ENCODE assay signal across 23 mouse cellular contexts in the genomic region with DNA sequence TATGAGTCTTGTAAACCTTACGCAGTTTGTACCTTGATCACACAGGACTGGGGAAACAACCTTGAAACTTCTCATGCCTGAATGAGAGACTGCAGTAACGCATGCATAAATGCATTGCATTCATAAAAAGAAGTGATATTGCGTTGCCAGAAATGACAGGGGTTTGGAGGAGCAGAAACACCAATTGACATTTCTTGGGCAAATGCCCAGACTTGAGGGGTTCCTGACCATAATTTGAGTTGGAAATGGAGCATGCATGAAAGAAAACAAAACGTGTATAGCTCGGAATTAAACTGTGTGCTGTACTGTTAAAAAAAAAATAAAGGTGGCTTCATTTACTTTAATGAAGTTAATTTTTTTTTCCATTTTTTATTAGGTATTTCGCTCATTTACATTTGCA.
DNase-seq lines count a peak whose midpoint lies in the region; ATAC-seq lines count a peak whose summit lies in the region.
"Had no signal": no experiment of that assay in that cellular context is flagged by ENCODE, and none has a peak within 500 bp of the region (broad histone marks: within the 10 kb centered on the region; RNA-seq: fewer than 3 reads in every experiment).

No protein-coding gene starts in this region.

- ATAC-seq in embryonic facial prominence, embryonic 14.5 days (ENCODE audit: low read depth) = no peak
- ATAC-seq in midbrain, embryonic 11.5 days (ENCODE audit: low FRiP score) = no peak
- no peak for ATAC-seq in midbrain, embryonic 15.5 days (replicated peaks)
- ATAC-seq: activated CD4-positive, CD25-positive, alpha-beta regulatory T cell, adult 4 months; CD4-positive, CD25-positive, alpha-beta regulatory T cell, adult 4 months; forebrain, embryonic 13.5 days; forebrain, embryonic 15.5 days; forebrain, postnatal 0 days; Patski had no signal

- peak; percentile 84 for DNase-seq in embryonic facial prominence, embryonic 14.5 days (ENCODE audit: low spot score)
- no peak for DNase-seq in embryonic facial prominence, embryonic 10.5 days (ENCODE audit: low spot score)
- peak; percentile 4 for DNase-seq in midbrain, embryonic 11.5 days (ENCODE audit: low spot score, missing footprints)
- DNase-seq in heart, postnatal 10 days = no peak
- DNase-seq: adrenal gland, adult 8-10 months; adrenal gland, postnatal 14 days; adrenal gland, postnatal 36 days; B cell, adult 2 months; cerebellum, adult 11-12 months; cerebellum, adult 2 months; cerebellum, adult 9-10 months; cerebellum, postnatal 10 days; cerebellum, postnatal 25 days; forebrain, postnatal 0 days had no signal

- H3K4me1 ChIP-seq in embryonic facial prominence, embryonic 14.5 days (ENCODE audit: control insufficient read depth, insufficient read depth, low read length) = no peaks in the 10 kb centered on the region
- no peaks in the 10 kb centered on the region for H3K4me1 ChIP-seq in embryonic facial prominence, embryonic 10.5 days
- H3K4me1 ChIP-seq in midbrain, embryonic 11.5 days (ENCODE audit: control insufficient read depth, insufficient read depth, low read length) = no peaks in the 10 kb centered on the region
- H3K4me1 ChIP-seq in midbrain, embryonic 15.5 days = no peaks in the 10 kb centered on the region
- H3K4me1 ChIP-seq: embryonic facial prominence, embryonic 13.5 days; forebrain, embryonic 13.5 days; forebrain, embryonic 15.5 days had no signal

- no peaks in the 10 kb centered on the region for H3K36me3 ChIP-seq in embryonic facial prominence, embryonic 14.5 days (ENCODE audit: control insufficient read depth, insufficient read depth, low read length)
- H3K36me3 ChIP-seq in embryonic facial prominence, embryonic 10.5 days (replicated peaks) = no peaks in the 10 kb centered on the region
- no peaks in the 10 kb centered on the region for H3K36me3 ChIP-seq in midbrain, embryonic 11.5 days (ENCODE audit: control insufficient read depth, insufficient read depth, low read length)
- H3K36me3 ChIP-seq in midbrain, embryonic 15.5 days (replicated peaks) = no peaks in the 10 kb centered on the region
- H3K36me3 ChIP-seq: embryonic facial prominence, embryonic 13.5 days; forebrain, embryonic 15.5 days; G1E had no signal

- 61% methylated on average over 6 of the region's 6 CpGs for WGBS in embryonic facial prominence, embryonic 14.5 days
- WGBS in embryonic facial prominence, embryonic 10.5 days = 90% methylated on average over 6 of the region's 6 CpGs
- 90% methylated on average over 6 of the region's 6 CpGs for WGBS in midbrain, embryonic 11.5 days
- 85% methylated on average over 6 of the region's 6 CpGs for WGBS in midbrain, embryonic 15.5 days

- no peak overlapping the region for H3K4me2 ChIP-seq in embryonic facial prominence, embryonic 14.5 days (ENCODE audit: low read depth, low read length)
- no peak overlapping the region for H3K4me2 ChIP-seq in midbrain, embryonic 11.5 days
- no peak overlapping the region for H3K4me2 ChIP-seq in midbrain, embryonic 15.5 days
- H3K4me2 ChIP-seq: embryonic facial prominence, embryonic 13.5 days; forebrain, embryonic 13.5 days; forebrain, embryonic 15.5 days had no signal

- no peak overlapping the region for H3K27ac ChIP-seq in embryonic facial prominence, embryonic 14.5 days (replicated peaks; ENCODE audit: low read depth, low read length)
- H3K27ac ChIP-seq in embryonic facial prominence, embryonic 10.5 days (replicated peaks) = no peak overlapping the region
- H3K27ac ChIP-seq in midbrain, embryonic 11.5 days (ENCODE audit: low read depth, low read length) = no peak overlapping the region
- H3K27ac ChIP-seq in midbrain, embryonic 15.5 days = no peak overlapping the region
- H3K27ac ChIP-seq: embryonic facial prominence, embryonic 13.5 days; forebrain, embryonic 13.5 days; forebrain, embryonic 15.5 days had no signal

- no peak overlapping the region for H3K9ac ChIP-seq in embryonic facial prominence, embryonic 14.5 days (ENCODE audit: low read depth, low read length)
- H3K9ac ChIP-seq in midbrain, embryonic 11.5 days (ENCODE audit: low read length) = no peak overlapping the region
- no peak overlapping the region for H3K9ac ChIP-seq in midbrain, embryonic 15.5 days
- H3K9ac ChIP-seq: embryonic facial prominence, embryonic 13.5 days; forebrain, embryonic 13.5 days; forebrain, embryonic 15.5 days; forebrain, postnatal 0 days had no signal

- no peaks in the 10 kb centered on the region for H3K27me3 ChIP-seq in embryonic facial prominence, embryonic 14.5 days (replicated peaks; ENCODE audit: control insufficient read depth, insufficient read depth, low read length)
- no peaks in the 10 kb centered on the region for H3K27me3 ChIP-seq in embryonic facial prominence, embryonic 10.5 days (replicated peaks; ENCODE audit: low read depth, poor library complexity, severe bottlenecking)
- H3K27me3 ChIP-seq in midbrain, embryonic 11.5 days (ENCODE audit: control insufficient read depth, insufficient read depth, low read length) = no peaks in the 10 kb centered on the region
- no peaks in the 10 kb centered on the region for H3K27me3 ChIP-seq in midbrain, embryonic 15.5 days (replicated peaks)
- H3K27me3 ChIP-seq: CH12.LX; embryonic facial prominence, embryonic 13.5 days; forebrain, embryonic 13.5 days; forebrain, embryonic 15.5 days; Patski had no signal

- no peak overlapping the region for H3K4me3 ChIP-seq in embryonic facial prominence, embryonic 14.5 days (ENCODE audit: low read depth, low read length)
- no peak overlapping the region for H3K4me3 ChIP-seq in embryonic facial prominence, embryonic 10.5 days
- H3K4me3 ChIP-seq in midbrain, embryonic 11.5 days (ENCODE audit: low read depth, low read length) = no peak overlapping the region
- no peak overlapping the region for H3K4me3 ChIP-seq in midbrain, embryonic 15.5 days
- H3K4me3 ChIP-seq: embryonic facial prominence, embryonic 13.5 days; forebrain, embryonic 13.5 days; forebrain, embryonic 15.5 days had no signal

- intact Hi-C loops in heart, postnatal 10 days (cut with DNase I) = no loop called here

- H3K9me3 ChIP-seq in embryonic facial prominence, embryonic 14.5 days (ENCODE audit: control insufficient read depth, low read length) = no peaks in the 10 kb centered on the region
- no peaks in the 10 kb centered on the region for H3K9me3 ChIP-seq in embryonic facial prominence, embryonic 10.5 days
- no peaks in the 10 kb centered on the region for H3K9me3 ChIP-seq in midbrain, embryonic 11.5 days (ENCODE audit: control insufficient read depth, low read length)
- H3K9me3 ChIP-seq in midbrain, embryonic 15.5 days = no peaks in the 10 kb centered on the region
- H3K9me3 ChIP-seq: embryonic facial prominence, embryonic 13.5 days; forebrain, embryonic 13.5 days; forebrain, embryonic 15.5 days had no signal

Comparison
In these comparisons a context has a peak if more than half of its experiments do, and no peak if none do; other contexts are left out.
1. DNase-seq: peak in embryonic facial prominence, embryonic 14.5 days (single experiment) and midbrain, embryonic 11.5 days (single experiment); none in embryonic facial prominence, embryonic 10.5 days (single experiment) and heart, postnatal 10 days (0 of 2).